In genomic region chr9:72807420-72808005, GRCm38 (mm10) we compare ENCODE assay signal across 8 mouse cellular contexts. TPM values are rescaled to one million over a fixed set of nuclear protein-coding genes. Genes with fewer than 3 reads are reported as not detected.
DNase-seq lines count a peak whose midpoint lies in the region; ATAC-seq and TF ChIP-seq lines count a peak whose summit lies in the region.

No protein-coding gene starts in this region.

- under 1% methylated on average over 52 of the region's 52 CpGs for WGBS in lung, embryonic 14.5 days
- WGBS in intestine, embryonic 15.5 days: under 1% methylated on average over 52 of the region's 52 CpGs
- WGBS in limb, embryonic 11.5 days: 0% methylated on average over 41 of the region's 52 CpGs

- H3K36me3 ChIP-seq in lung, embryonic 14.5 days (ENCODE audit: insufficient read depth): no peaks in the 10 kb centered on the region
- no peaks in the 10 kb centered on the region for H3K36me3 ChIP-seq in intestine, embryonic 15.5 days
- no peaks in the 10 kb centered on the region for H3K36me3 ChIP-seq in limb, embryonic 11.5 days (ENCODE audit: control insufficient read depth, insufficient read depth, low read length)
- no peaks in the 10 kb centered on the region for H3K36me3 ChIP-seq in myocyte (ENCODE audit: control insufficient read depth, insufficient read depth)

- peak; percentile 75 for DNase-seq in lung, embryonic 14.5 days
- no peak for DNase-seq in lung, postnatal 25 days (ENCODE audit: low spot score)
- peak; percentile 89 to 92 for DNase-seq in cerebellum, postnatal 10 days
- DNase-seq in frontal cortex, postnatal 25 days (ENCODE audit: low spot score in 2 of 2): peak; percentile 23 to 34
- peak; percentile 79 for DNase-seq in limb, embryonic 11.5 days (ENCODE audit: low spot score)
- peak; percentile 24 to 32 for DNase-seq in thymus, adult 18-20 months

- no peaks in the 10 kb centered on the region for H3K79me2 ChIP-seq in myocyte (ENCODE audit: control insufficient read depth, insufficient read depth)

- H3K4me3 ChIP-seq in lung, embryonic 14.5 days (ENCODE audit: low read depth, low read length): peak overlapping the region; percentile 73
- H3K4me3 ChIP-seq in intestine, embryonic 15.5 days (replicated peaks): peak overlapping the region; percentile 87
- peak overlapping the region; percentile 85 for H3K4me3 ChIP-seq in limb, embryonic 11.5 days (ENCODE audit: low read depth, low read length)
- peak overlapping the region; percentile 24 for H3K4me3 ChIP-seq in myocyte

- peak overlapping the region; percentile 79 for H3K27ac ChIP-seq in lung, embryonic 14.5 days (ENCODE audit: low read depth)
- peak overlapping the region; percentile 66 for H3K27ac ChIP-seq in intestine, embryonic 15.5 days
- H3K27ac ChIP-seq in limb, embryonic 11.5 days (replicated peaks; ENCODE audit: low read depth, low read length): peak overlapping the region; percentile 89

- H3K4me1 ChIP-seq in lung, embryonic 14.5 days (ENCODE audit: insufficient read depth): peaks cover under 1% of the 10 kb centered on the region; the same call in 1 of the 2 replicates
- H3K4me1 ChIP-seq in intestine, embryonic 15.5 days (replicated peaks): peaks cover 9% of the 10 kb centered on the region; the same call in 1 of the 2 replicates
- H3K4me1 ChIP-seq in limb, embryonic 11.5 days (ENCODE audit: control insufficient read depth, insufficient read depth, low read length): peaks cover 8% of the 10 kb centered on the region

- H3K4me2 ChIP-seq in lung, embryonic 14.5 days: peak overlapping the region; percentile 97
- peak overlapping the region; percentile 99 for H3K4me2 ChIP-seq in intestine, embryonic 15.5 days (replicated peaks)
- H3K4me2 ChIP-seq in limb, embryonic 11.5 days (ENCODE audit: low read depth, severe bottlenecking): peak overlapping the region; percentile 88
- H3K4me2 ChIP-seq in myocyte (ENCODE audit: low read depth): peak overlapping the region; percentile 79

- TF ChIP-seq CTCF in lung, embryonic 14.5 days (IDR thresholded peaks at IDR 0.05; ENCODE audit: low read depth): peak; percentile 11; the same call in 1 of the 2 replicates

- H3K27me3 ChIP-seq in lung, embryonic 14.5 days (ENCODE audit: insufficient read depth, low read length): no peaks in the 10 kb centered on the region
- no peaks in the 10 kb centered on the region; the same call in 1 of the 2 replicates for H3K27me3 ChIP-seq in intestine, embryonic 15.5 days (replicated peaks)
- H3K27me3 ChIP-seq in limb, embryonic 11.5 days (ENCODE audit: control insufficient read depth, insufficient read depth, low read length): no peaks in the 10 kb centered on the region
- H3K27me3 ChIP-seq in myocyte (ENCODE audit: control insufficient read depth, insufficient read depth, insufficient read length): no peaks in the 10 kb centered on the region

- H3K9me3 ChIP-seq in lung, embryonic 14.5 days (ENCODE audit: low read depth, low read length): no peaks in the 10 kb centered on the region
- H3K9me3 ChIP-seq in intestine, embryonic 15.5 days: no peaks in the 10 kb centered on the region
- no peaks in the 10 kb centered on the region for H3K9me3 ChIP-seq in limb, embryonic 11.5 days (ENCODE audit: control insufficient read depth, low read length)

- peak overlapping the region; percentile 80 for H3K9ac ChIP-seq in lung, embryonic 14.5 days
- H3K9ac ChIP-seq in intestine, embryonic 15.5 days: peak overlapping the region; percentile 78
- H3K9ac ChIP-seq in limb, embryonic 11.5 days (ENCODE audit: low read length): peak overlapping the region; percentile 75

- peak; percentile 75 for ATAC-seq in lung, embryonic 14.5 days (ENCODE audit: insufficient read depth)
- peak; percentile 62 for ATAC-seq in intestine, embryonic 15.5 days
- peak; percentile 61 for ATAC-seq in limb, embryonic 11.5 days (ENCODE audit: insufficient number of reproducible peaks, low FRiP score, low TSS enrichment, low read depth)

- peak overlapping the region; percentile 12 for H3ac ChIP-seq in myocyte (ENCODE audit: control insufficient read depth, insufficient read length)

- TF ChIP-seq POLR2A in myocyte (IDR thresholded peaks at IDR 0.05; ENCODE audit: insufficient read length, low read depth): no peak

TF ChIP-seq in myocyte, 11 proteins besides CTCF, POLR2A, EP300 and RAD21:
- TF ChIP-seq MAX (IDR thresholded peaks at IDR 0.05; ENCODE audit: low read depth): no peak
- TF ChIP-seq POLR2AphosphoS2 (IDR thresholded peaks at IDR 0.05; ENCODE audit: insufficient read length, low read depth): no peak
- TF ChIP-seq MYOG (IDR thresholded peaks at IDR 0.05; ENCODE audit: control insufficient read depth in 1 of 3, insufficient read depth in 1 of 3, insufficient read length in 2 of 3, low read depth in 2 of 3): no peak
- TF ChIP-seq MYOD1 (IDR thresholded peaks at IDR 0.05; ENCODE audit: control insufficient read depth in 1 of 3, insufficient read length in 2 of 3, low read depth in 2 of 3): no peak
- no peak for TF ChIP-seq SRF (IDR thresholded peaks at IDR 0.05; ENCODE audit: control insufficient read depth, insufficient read length, low read depth)
- no peak for TF ChIP-seq CEBPB (IDR thresholded peaks at IDR 0.05; ENCODE audit: insufficient read depth, poor library complexity, severe bottlenecking)
- no peak for TF ChIP-seq E2F4 (IDR thresholded peaks at IDR 0.05; ENCODE audit: insufficient read depth)
- TF ChIP-seq TCF3 (IDR thresholded peaks at IDR 0.05; ENCODE audit: insufficient read length, low read depth): no peak
- TF ChIP-seq TCF12 (IDR thresholded peaks at IDR 0.05; ENCODE audit: insufficient read depth, poor library complexity, severe bottlenecking): no peak
- TF ChIP-seq USF1 (IDR thresholded peaks at IDR 0.05; ENCODE audit: low read depth): no peak
- no peak for TF ChIP-seq REST (IDR thresholded peaks at IDR 0.05; ENCODE audit: insufficient read depth, insufficient read length)

RNA-seq across cellular contexts. Expression of gene Prtg, which starts 0.8 kb away (rescaled TPM):
- 1.3 TPM in 2 replicates for polyA plus RNA-seq in lung, embryonic 14.5 days (2014; fragmentation: Nextera tagmentation; extraction: Ambion mirVana)
- polyA plus RNA-seq in intestine, embryonic 15.5 days (2015; fragmentation: Nextera tagmentation; extraction: Ambion mirVana): 0.40 and 0.52 TPM in 2 replicates
- polyA plus RNA-seq in limb, embryonic 11.5 days (2014; fragmentation: Nextera tagmentation; extraction: Ambion mirVana): 2.7 and 3.2 TPM in 2 replicates
- polyA plus RNA-seq in myocyte (2012; fragmentation: generic; extraction: Trizol): 0.06 TPM

Comparison
In these comparisons a context has a peak if more than half of its experiments do, and no peak if none do; other contexts are left out.
1. H3K4me3 ChIP-seq: peak in every context shown above with its lines; median percentile 87 in intestine, embryonic 15.5 days; 85 in limb, embryonic 11.5 days; 73 in lung, embryonic 14.5 days; 24 in myocyte.